Mouse (Mus musculus): Measurements from ENCODE around the gene Cs. TPM values are rescaled to one million over a fixed set of nuclear protein-coding genes. Genes with fewer than 3 reads are reported as not detected.
"Not testable (repeated sequence)": the region's sequence is repeated elsewhere in the genome, so short reads cannot be mapped to it uniquely, and the experiment has no call there.

Gene Cs
- polyA plus RNA-seq (2015; fragmentation: Nextera tagmentation; extraction: Ambion mirVana): 85.4 and 85.8 TPM in 2 replicates

DNA sequence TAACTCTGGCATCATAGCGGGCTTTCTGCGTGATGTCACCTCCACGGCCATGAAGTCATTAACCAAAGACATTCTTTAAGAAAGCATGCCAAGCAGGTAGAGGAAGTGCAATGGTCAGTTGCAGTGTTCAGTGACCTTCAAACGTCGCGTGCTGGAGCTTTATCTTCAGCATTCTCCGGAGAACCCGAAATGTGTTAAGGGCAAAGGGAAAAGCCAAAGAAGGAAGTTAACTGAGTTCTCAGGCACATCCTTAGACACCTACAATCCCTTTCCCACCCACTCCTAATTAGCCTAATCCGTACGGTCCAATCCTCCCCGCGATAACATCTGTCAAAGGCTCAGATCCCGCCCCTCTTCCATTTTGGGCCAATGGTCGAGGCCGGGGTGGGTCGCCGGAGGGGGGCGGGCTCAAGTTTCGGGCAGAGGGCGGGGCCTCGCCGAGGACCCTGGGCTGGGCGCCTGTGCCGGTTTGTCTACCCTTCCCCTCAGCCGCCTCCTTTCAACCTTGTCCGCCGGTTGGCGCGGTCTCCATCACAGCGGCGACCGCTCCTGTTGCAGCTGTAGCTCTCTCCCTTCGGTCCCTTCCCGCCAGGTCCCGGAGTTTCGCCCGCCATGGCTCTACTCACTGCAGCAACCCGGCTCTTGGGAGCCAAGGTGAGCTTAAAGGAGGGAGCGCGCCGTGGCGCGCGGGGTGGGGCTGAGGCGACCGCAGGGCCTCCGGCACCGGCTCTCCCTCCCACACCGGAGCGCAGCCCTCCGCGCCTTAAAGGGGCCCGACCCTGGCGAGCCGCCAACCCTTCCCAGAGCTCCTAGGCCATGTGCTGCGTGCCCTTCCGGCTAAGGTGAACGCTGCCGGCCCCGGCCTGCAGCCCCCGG is at the start of gene Cs:
Cs (plus strand) TSS at position 429 of the 876 bp plus-strand sequence.
- Histone ChIP-seq H3K9ac (replicated peaks; ENCODE audit: low read depth) (peak within 1 kb of the TSS; percentile 80), H3K4me3 (ENCODE audit: low read depth, low read length) (peak within 1 kb of the TSS; percentile 85), H3K36me3 (ENCODE audit: insufficient read depth, low read length) (no peaks in the 10 kb centered on the region), H3K4me2 (replicated peaks; ENCODE audit: low read depth, low read length) (peak within 1 kb of the TSS; percentile 89), H3K9me3 (ENCODE audit: low read length) (no peaks in the 10 kb centered on the region), H3K27me3 (replicated peaks; ENCODE audit: insufficient read depth, low read length) (no peaks in the 10 kb centered on the region), H3K27ac (ENCODE audit: low read length) (peak within 1 kb of the TSS; percentile 92), H3K4me1 (ENCODE audit: insufficient read depth, low read depth, low read length) (peaks cover 5% of the 10 kb centered on the region; the same call in 1 of the 2 replicates)
- DNase-seq (ENCODE audit: low spot score): peak; percentile 99
- under 1% methylated on average over 51 of the region's 61 CpGs for WGBS
- 0 out of 2 replicates have a peak, but pooled peaks have one; percentile 0 for TF ChIP-seq CTCF (IDR thresholded peaks at IDR 0.05)
- peak; percentile 9; the same call in 1 of the 2 replicates for TF ChIP-seq EP300 (IDR thresholded peaks at IDR 0.05)
- ATAC-seq: peak; percentile 98

DNA sequence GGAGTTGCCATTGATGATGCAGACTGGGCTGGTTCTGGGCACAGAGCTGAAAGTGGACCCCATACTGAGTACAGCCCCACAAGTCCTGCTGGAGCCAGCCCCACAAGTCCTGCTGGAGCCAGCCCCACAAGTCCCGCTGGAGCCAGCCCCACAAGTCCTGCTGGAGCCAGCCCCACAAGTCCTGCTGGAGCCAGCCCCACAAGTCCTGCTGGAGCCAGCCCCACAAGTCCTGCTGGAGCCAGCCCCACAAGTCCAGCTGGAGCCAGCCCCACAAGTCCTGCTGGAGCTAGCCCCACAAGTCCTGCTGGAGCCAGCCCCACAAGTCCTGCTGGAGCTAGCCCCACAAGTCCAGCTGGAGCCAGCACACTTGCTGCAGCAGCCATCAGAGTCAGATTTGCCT is 46.9 kb upstream of the Cs start:
- H3K4me2 ChIP-seq (replicated peaks; ENCODE audit: low read depth, low read length); H3K9me3 ChIP-seq (ENCODE audit: low read length); H3K4me1 ChIP-seq (ENCODE audit: insufficient read depth, low read depth, low read length); H3K4me3 ChIP-seq (ENCODE audit: low read depth, low read length); H3K27ac ChIP-seq (ENCODE audit: low read length); H3K9ac ChIP-seq (replicated peaks; ENCODE audit: low read depth); DNase-seq (ENCODE audit: low spot score); ATAC-seq; H3K27me3 ChIP-seq (replicated peaks; ENCODE audit: insufficient read depth, low read length): not testable (repeated sequence)
- WGBS: 76% methylated on average over 1 of the region's 1 CpGs
- peaks cover 44% of the 10 kb centered on the region for H3K36me3 ChIP-seq (ENCODE audit: insufficient read depth, low read length)

DNA sequence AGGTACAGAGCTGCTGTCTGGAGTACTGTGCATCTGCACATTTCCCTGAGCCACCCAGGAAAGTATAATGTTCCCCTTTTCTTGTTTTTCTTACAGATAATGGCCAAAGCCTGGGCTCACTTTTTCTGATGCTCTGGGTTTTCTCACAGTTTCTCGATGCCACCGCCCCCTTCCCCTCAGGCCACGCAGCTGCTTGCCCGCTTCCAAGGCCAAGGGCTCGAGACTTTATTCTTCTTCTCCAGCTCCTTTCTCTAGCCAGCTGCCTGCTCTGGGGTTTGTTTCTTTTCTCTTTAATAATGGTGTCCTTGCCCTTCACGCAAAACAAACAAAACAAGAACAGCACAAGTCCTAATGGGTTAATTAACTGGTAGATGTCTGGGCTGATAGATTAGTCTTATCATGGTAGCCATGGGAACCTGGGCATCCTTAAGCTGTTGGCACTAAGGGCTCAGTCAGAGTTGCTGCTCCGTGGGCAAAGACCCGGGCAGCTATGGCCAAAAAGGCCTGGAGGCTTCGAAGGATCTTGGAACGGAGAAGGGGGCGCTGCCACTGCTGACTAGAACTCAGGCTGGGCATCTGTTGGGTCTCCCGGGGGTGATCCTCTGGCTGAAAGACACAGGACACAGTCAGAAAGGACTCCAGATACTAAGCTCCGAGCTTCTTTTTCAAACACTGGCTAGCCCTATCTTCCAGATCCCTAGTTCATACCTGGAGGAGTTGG is 41.0 kb upstream of the Cs start:
- Histone ChIP-seq H3K27ac (ENCODE audit: low read length) (no peak overlapping the region), H3K4me2 (replicated peaks; ENCODE audit: low read depth, low read length) (no peak overlapping the region), H3K36me3 (ENCODE audit: insufficient read depth, low read length) (peaks cover 13% of the 10 kb centered on the region), H3K4me1 (ENCODE audit: insufficient read depth, low read depth, low read length) (peaks cover 6% of the 10 kb centered on the region; the same call in 1 of the 2 replicates), H3K4me3 (ENCODE audit: low read depth, low read length) (no peak overlapping the region), H3K9me3 (ENCODE audit: low read length) (no peaks in the 10 kb centered on the region), H3K27me3 (replicated peaks; ENCODE audit: insufficient read depth, low read length) (no peaks in the 10 kb centered on the region), H3K9ac (replicated peaks; ENCODE audit: low read depth) (no peak overlapping the region)
- no peak for TF ChIP-seq CTCF (IDR thresholded peaks at IDR 0.05)
- no peak for TF ChIP-seq EP300 (IDR thresholded peaks at IDR 0.05)
- WGBS: 73% methylated on average over 13 of the region's 13 CpGs
- ATAC-seq: no peak
- DNase-seq (ENCODE audit: low spot score): no peak

DNA sequence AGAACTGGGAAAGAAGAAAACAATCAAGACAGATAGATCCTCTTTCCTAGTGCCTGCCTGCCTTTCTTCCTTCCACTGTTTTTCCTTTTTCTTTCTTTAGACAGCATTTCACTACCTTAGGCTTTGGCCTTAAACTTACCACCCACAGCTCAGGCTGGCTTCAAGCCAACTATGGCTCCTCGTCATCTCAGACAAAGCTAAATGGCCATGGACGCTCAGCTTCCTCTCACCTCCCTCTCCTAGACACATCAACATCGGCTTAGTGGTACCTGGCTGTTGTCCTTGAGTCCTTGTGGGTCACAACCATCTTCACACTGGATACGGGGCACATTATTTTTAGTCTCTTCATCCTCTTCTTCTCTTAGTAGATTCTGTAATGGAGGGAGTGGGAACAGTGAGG is 40.3 kb upstream of the Cs start:
- H3K9me3 ChIP-seq (ENCODE audit: low read length): no peaks in the 10 kb centered on the region
- H3K4me1 ChIP-seq (ENCODE audit: insufficient read depth, low read depth, low read length): peaks cover 7% of the 10 kb centered on the region; the same call in 1 of the 2 replicates
- peaks cover 7% of the 10 kb centered on the region; the same call in 1 of the 2 replicates for H3K36me3 ChIP-seq (ENCODE audit: insufficient read depth, low read length)
- WGBS: 51% methylated on average over 4 of the region's 4 CpGs
- H3K9ac ChIP-seq (replicated peaks; ENCODE audit: low read depth): no peak overlapping the region
- no peak overlapping the region for H3K4me2 ChIP-seq (replicated peaks; ENCODE audit: low read depth, low read length)
- no peak for DNase-seq (ENCODE audit: low spot score)
- TF ChIP-seq CTCF (IDR thresholded peaks at IDR 0.05): no peak
- no peak for TF ChIP-seq EP300 (IDR thresholded peaks at IDR 0.05)
- no peak overlapping the region for H3K4me3 ChIP-seq (ENCODE audit: low read depth, low read length)
- no peak overlapping the region for H3K27ac ChIP-seq (ENCODE audit: low read length)
- no peak; the same call in 1 of the 2 replicates for ATAC-seq
- H3K27me3 ChIP-seq (replicated peaks; ENCODE audit: insufficient read depth, low read length): no peaks in the 10 kb centered on the region

DNA sequence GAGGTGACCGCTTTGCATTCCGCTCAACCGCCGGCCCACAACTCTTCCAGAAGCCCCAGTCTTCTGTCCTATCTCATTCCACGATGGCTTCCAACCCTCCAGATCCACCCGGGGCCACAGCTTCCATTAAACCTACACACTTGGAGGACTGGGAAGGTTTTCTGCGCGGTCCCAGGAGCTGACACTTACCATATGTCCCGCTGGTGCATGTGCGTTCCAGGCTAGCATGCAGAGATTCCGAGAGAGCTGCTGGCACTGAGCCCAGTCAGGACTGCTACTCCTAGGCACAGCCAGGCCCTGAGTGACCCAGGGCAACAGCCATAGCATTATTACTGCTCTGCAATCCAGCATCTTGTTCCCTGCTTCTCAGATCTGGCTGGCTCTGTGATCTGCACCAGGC is 39.9 kb upstream of the Cs start:
- H3K9ac ChIP-seq (replicated peaks; ENCODE audit: low read depth): no peak overlapping the region

DNA sequence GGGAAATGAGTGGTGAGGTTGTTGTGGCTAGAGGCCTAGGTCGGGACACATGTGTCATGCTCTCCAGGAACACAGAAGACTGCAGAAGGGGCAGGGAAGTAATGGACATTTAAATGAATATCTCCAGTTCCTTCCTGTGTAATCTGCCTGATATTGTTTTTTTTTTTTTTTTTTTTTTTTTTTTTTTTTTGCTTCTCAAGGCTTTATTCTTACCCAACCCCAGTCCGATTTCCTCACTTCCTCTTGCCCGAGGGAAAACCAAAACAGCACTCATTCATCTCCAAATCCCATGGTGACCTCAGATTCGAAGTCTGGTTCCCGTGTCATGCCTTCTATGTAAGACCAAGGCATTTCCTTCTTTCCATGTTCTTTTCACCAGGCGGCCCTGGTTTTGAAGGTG is 39.3 kb upstream of the Cs start:
- no peak overlapping the region for H3K9ac ChIP-seq (replicated peaks; ENCODE audit: low read depth)
- 54% methylated on average over 6 of the region's 6 CpGs for WGBS
- DNase-seq (ENCODE audit: low spot score) (peak; percentile 77), ATAC-seq (no peak)
- no peaks in the 10 kb centered on the region for H3K27me3 ChIP-seq (replicated peaks; ENCODE audit: insufficient read depth, low read length)
- TF ChIP-seq EP300 (IDR thresholded peaks at IDR 0.05) (no peak), CTCF (IDR thresholded peaks at IDR 0.05) (no peak)
- no peak overlapping the region for H3K4me3 ChIP-seq (ENCODE audit: low read depth, low read length)
- no peak overlapping the region for H3K4me2 ChIP-seq (replicated peaks; ENCODE audit: low read depth, low read length)
- peaks cover 12% of the 10 kb centered on the region for H3K4me1 ChIP-seq (ENCODE audit: insufficient read depth, low read depth, low read length)
- H3K9me3 ChIP-seq (ENCODE audit: low read length): no peaks in the 10 kb centered on the region
- no peak overlapping the region for H3K27ac ChIP-seq (ENCODE audit: low read length)
- H3K36me3 ChIP-seq (ENCODE audit: insufficient read depth, low read length): no peaks in the 10 kb centered on the region

More for the DNA sequence above, 39.9 kb upstream of the Cs start:
- H3K27ac ChIP-seq (ENCODE audit: low read length): no peak overlapping the region
- no peak overlapping the region for H3K4me2 ChIP-seq (replicated peaks; ENCODE audit: low read depth, low read length)
- no peak overlapping the region for H3K4me3 ChIP-seq (ENCODE audit: low read depth, low read length)
- ATAC-seq (peak; percentile 65), DNase-seq (ENCODE audit: low spot score) (peak; percentile 63)
- H3K4me1 ChIP-seq (ENCODE audit: insufficient read depth, low read depth, low read length): peaks cover 11% of the 10 kb centered on the region
- peaks cover 3% of the 10 kb centered on the region; the same call in 1 of the 2 replicates for H3K36me3 ChIP-seq (ENCODE audit: insufficient read depth, low read length)
- no peak for TF ChIP-seq EP300 (IDR thresholded peaks at IDR 0.05)
- TF ChIP-seq CTCF (IDR thresholded peaks at IDR 0.05): no peak
- 59% methylated on average over 11 of the region's 11 CpGs for WGBS
- no peaks in the 10 kb centered on the region for H3K27me3 ChIP-seq (replicated peaks; ENCODE audit: insufficient read depth, low read length)
- H3K9me3 ChIP-seq (ENCODE audit: low read length): no peaks in the 10 kb centered on the region

Measured in lung, postnatal 0 days (tissue).